Mouse (Mus musculus) lung, embryonic 15.5 days (tissue): ENCODE measurements around the gene Csnk1g2. TPM values are rescaled to one million over a fixed set of nuclear protein-coding genes. Genes with fewer than 3 reads are reported as not detected.
"Not testable (repeated sequence)": the region's sequence is repeated elsewhere in the genome, so short reads cannot be mapped to it uniquely, and the experiment has no call there.

ENCODE experiments used
- ATAC-seq: fragments of 200-750 bp; cut with Nextera tagmentation; 2 replicates; pipeline ENCODE4 v1.8.0; 2017; ENCODE audit warnings: moderate number of reproducible peaks, borderline replicate concordance; ENCODE audit not compliant: low FRiP score, low TSS enrichment; ENCODE audit errors: extremely low read depth
- H3K27ac ChIP-seq: fragments of 300-500 bp; sonication (generic); 2 replicates; pipeline ENCODE4 v1.5.1; 2015; ENCODE audit warnings: moderate library complexity, mild to moderate bottlenecking, inconsistent platforms
- H3K27me3 ChIP-seq: fragments of 300-500 bp; sonication (generic); 2 replicates; pipeline ENCODE4 v1.6.1; 2015; ENCODE audit warnings: inconsistent platforms
- H3K36me3 ChIP-seq: fragments of 300-500 bp; sonication (generic); 2 replicates; pipeline ENCODE4 v1.6.1; 2015; ENCODE audit warnings: inconsistent platforms
- H3K4me1 ChIP-seq: fragments of 300-500 bp; sonication (generic); 2 replicates; pipeline ENCODE4 v1.6.1; 2015; ENCODE audit warnings: inconsistent platforms
- H3K4me2 ChIP-seq: fragments of 300-500 bp; sonication (generic); 2 replicates; pipeline ENCODE4 v1.6.1; 2015; ENCODE audit warnings: inconsistent platforms, mild to moderate bottlenecking, moderate library complexity
- H3K4me3 ChIP-seq: fragments of 300-500 bp; sonication (generic); 2 replicates; pipeline ENCODE4 v1.5.1; 2015; ENCODE audit warnings: mild to moderate bottlenecking, inconsistent platforms
- H3K9ac ChIP-seq: fragments of 300-500 bp; sonication (generic); 2 replicates; pipeline ENCODE4 v1.6.1; 2015; ENCODE audit warnings: inconsistent platforms
- H3K9me3 ChIP-seq: fragments of 300-500 bp; sonication (generic); 2 replicates; pipeline ENCODE4 v1.6.1; 2016; ENCODE audit warnings: inconsistent platforms
- whole genome bisulfite sequencing: fragments of 180-500 bp; shearing (Covaris S2); methylation state at CpG from one replicate; pipeline ENCODE4 v1.1.7; 2015; 5-methylcytosine and 5-hydroxymethylcytosine counted together
- polyA plus RNA-seq: library from polyadenylated mRNA; unstranded; fragments of >200 nt; fragmentation: Nextera tagmentation; extraction: Ambion mirVana; gene quantifications from 2 replicates; pipeline ENCODE4 v1.2.1, GENCODE M21; 2015

Gene Csnk1g2
- polyA plus RNA-seq, 1 experiment from 2014 or later = 152 TPM

GRCm38 (mm10) chr10:80604001-80604509 is 18.6 kb upstream of the Csnk1g2 start:
- Histone ChIP-seq H3K9ac (no peak overlapping the region), H3K27ac (no peak overlapping the region), H3K36me3 (peaks cover 29% of the 10 kb centered on the region), H3K4me2 (peak overlapping the region; percentile 89), H3K27me3 (no peaks in the 10 kb centered on the region), H3K4me3 (peak overlapping the region; percentile 94; the same call in 1 of the 2 replicates), H3K9me3 (no peaks in the 10 kb centered on the region), H3K4me1 (peaks cover 19% of the 10 kb centered on the region)
- no peak for ATAC-seq
- 88% methylated on average over 7 of the region's 7 CpGs for WGBS

- peaks cover 19% of the 10 kb centered on the region for H3K4me1 ChIP-seq
- peaks cover 37% of the 10 kb centered on the region for H3K36me3 ChIP-seq
- no peaks in the 10 kb centered on the region for H3K27me3 ChIP-seq
- ATAC-seq = no peak
- no peak overlapping the region for H3K4me2 ChIP-seq
- no peak overlapping the region for H3K27ac ChIP-seq
- WGBS = 86% methylated on average over 2 of the region's 2 CpGs
- no peaks in the 10 kb centered on the region for H3K9me3 ChIP-seq
- no peak overlapping the region for H3K4me3 ChIP-seq
- no peak overlapping the region for H3K9ac ChIP-seq
Measured at GRCm38 (mm10) chr10:80604988-80605387, 17.6 kb upstream of the Csnk1g2 start.

DNA sequence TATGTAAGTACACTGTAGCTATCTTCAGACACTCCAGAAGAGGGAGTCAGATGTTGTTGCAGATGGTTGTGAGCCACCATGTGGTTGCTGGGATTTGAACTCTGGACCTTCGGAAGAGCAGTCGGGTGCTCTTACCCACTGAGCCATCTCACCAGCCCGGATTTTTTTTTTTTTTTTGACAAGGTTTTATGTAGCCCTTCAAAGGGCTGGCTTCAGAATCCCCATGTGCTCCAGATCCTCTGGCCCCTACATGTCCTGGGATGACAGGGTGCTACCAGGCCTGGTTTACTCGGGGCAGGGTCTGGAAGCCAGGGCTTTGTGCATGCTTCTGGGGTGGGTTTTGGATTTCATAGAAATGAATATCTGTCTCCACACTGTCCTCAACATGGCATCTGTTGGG is 16.9 kb upstream of the Csnk1g2 start, which contains the start of gene Gm49322:
Gene Gm49322 (plus strand): TSS at position 301 of the 400 bp plus-strand sequence.
- H3K27ac ChIP-seq, H3K9ac ChIP-seq, H3K4me3 ChIP-seq, H3K27me3 ChIP-seq, H3K9me3 ChIP-seq, ATAC-seq, H3K4me2 ChIP-seq: not testable (repeated sequence)
- Histone ChIP-seq H3K36me3 (peaks cover 43% of the 10 kb centered on the region), H3K4me1 (peaks cover 19% of the 10 kb centered on the region)
- WGBS = 61% methylated on average over 2 of the region's 4 CpGs

DNA sequence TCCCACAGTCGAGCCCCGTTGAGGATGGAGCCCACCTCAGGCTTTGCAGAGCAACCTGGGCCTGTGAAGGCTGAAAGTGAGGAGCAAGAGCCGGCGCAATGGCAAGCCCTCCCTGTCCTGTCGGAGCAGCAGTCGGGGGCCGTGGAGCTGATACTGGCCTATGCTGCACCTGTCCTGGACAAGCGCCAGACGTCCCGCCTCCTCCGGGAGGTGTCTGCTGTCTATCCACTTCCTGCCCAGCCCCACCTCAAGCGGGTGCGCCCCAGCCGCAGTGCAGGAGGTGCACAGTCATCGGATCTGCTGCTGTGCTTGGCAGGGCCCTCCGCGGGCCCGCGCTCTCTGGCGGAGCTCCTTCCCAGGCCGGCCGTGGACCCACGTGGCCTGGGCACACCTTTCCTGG is 16.3 kb upstream of the Csnk1g2 start:
- ATAC-seq = no peak
- Histone ChIP-seq H3K4me2 (no peak overlapping the region), H3K9ac (no peak overlapping the region), H3K4me3 (no peak overlapping the region), H3K27me3 (no peaks in the 10 kb centered on the region), H3K27ac (no peak overlapping the region), H3K9me3 (no peaks in the 10 kb centered on the region), H3K4me1 (peaks cover 19% of the 10 kb centered on the region), H3K36me3 (peaks cover 46% of the 10 kb centered on the region)
- 87% methylated on average over 23 of the region's 23 CpGs for WGBS

GRCm38 (mm10) chr10:80606737-80607350 is 15.8 kb upstream of the Csnk1g2 start:
- H3K9ac ChIP-seq = no peak overlapping the region
- H3K4me1 ChIP-seq = peaks cover 19% of the 10 kb centered on the region
- H3K4me2 ChIP-seq = no peak overlapping the region
- H3K4me3 ChIP-seq = no peak overlapping the region
- peaks cover 46% of the 10 kb centered on the region for H3K36me3 ChIP-seq
- H3K27ac ChIP-seq = no peak overlapping the region
- 96% methylated on average over 34 of the region's 34 CpGs for WGBS
- no peaks in the 10 kb centered on the region for H3K27me3 ChIP-seq
- ATAC-seq = no peak
- no peaks in the 10 kb centered on the region for H3K9me3 ChIP-seq

DNA sequence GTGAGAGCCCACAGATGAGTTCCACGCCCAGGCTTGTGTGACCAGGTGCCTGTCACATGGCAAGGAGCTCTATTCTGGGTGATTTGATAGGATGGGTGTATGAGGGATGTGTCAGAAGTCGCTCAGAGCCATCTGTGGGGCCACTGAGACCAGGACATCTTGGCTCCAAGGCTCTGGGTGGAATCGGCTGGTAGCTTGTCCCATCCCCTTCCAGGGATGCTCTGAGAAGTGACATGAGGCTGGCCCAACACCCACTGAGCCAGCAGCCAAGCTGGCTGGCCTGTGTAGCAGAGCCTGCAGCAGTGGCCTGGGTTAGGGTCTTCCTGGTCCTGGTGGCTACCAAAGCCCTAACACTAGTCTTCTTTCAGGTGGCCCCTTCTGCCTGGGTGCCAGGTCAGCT is 14.2 kb upstream of the Csnk1g2 start:
- peaks cover 11% of the 10 kb centered on the region for H3K4me1 ChIP-seq
- ATAC-seq = no peak
- H3K36me3 ChIP-seq = peaks cover 58% of the 10 kb centered on the region
- no peak overlapping the region for H3K4me3 ChIP-seq
- H3K27me3 ChIP-seq = no peaks in the 10 kb centered on the region
- no peak overlapping the region for H3K27ac ChIP-seq
- 0 out of 2 replicates have a peak overlapping the region, but pooled peaks have one; percentile 2 for H3K9ac ChIP-seq
- no peak overlapping the region for H3K4me2 ChIP-seq
- 80% methylated on average over 3 of the region's 3 CpGs for WGBS
- H3K9me3 ChIP-seq = no peaks in the 10 kb centered on the region

DNA sequence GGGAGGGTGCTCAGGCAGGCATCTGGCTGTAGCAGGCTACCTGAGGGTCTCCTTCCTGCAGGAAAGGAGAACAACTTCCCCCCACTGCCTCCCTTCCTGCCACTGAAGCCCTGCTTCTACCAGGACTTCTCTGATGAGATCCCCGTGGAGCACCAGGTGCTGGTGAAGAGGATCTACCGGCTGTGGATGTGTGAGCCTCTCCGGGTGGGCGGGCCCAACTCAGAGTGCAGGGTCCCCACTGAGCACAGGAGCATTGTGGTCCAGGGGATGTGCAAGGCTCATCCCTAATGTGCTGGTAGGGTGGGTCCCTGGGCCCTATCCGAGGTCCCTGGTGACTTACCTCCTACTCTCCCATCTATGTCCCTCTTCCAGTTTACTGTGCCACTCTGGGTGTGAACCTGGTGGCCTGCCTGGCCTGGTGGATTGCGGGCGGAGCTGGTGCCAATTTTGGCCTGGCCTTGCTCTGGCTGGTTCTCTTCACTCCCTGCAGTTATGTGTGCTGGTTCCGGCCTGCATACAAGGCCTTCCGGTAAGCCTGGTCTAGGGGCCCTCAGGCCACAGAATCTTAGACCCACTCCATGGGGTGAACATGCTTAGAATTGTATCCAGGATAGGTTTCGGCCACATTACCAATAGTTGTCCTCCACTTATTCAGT is 13.2 kb upstream of the Csnk1g2 start:
- WGBS = 87% methylated on average over 10 of the region's 10 CpGs
- no peak overlapping the region for H3K4me2 ChIP-seq
- H3K27ac ChIP-seq = no peak overlapping the region
- no peaks in the 10 kb centered on the region for H3K9me3 ChIP-seq
- no peak overlapping the region for H3K4me3 ChIP-seq
- no peak overlapping the region for H3K9ac ChIP-seq
- peaks cover 58% of the 10 kb centered on the region for H3K36me3 ChIP-seq
- ATAC-seq = no peak
- peaks cover 3% of the 10 kb centered on the region; the same call in 1 of the 2 replicates for H3K4me1 ChIP-seq
- H3K27me3 ChIP-seq = no peaks in the 10 kb centered on the region

DNA sequence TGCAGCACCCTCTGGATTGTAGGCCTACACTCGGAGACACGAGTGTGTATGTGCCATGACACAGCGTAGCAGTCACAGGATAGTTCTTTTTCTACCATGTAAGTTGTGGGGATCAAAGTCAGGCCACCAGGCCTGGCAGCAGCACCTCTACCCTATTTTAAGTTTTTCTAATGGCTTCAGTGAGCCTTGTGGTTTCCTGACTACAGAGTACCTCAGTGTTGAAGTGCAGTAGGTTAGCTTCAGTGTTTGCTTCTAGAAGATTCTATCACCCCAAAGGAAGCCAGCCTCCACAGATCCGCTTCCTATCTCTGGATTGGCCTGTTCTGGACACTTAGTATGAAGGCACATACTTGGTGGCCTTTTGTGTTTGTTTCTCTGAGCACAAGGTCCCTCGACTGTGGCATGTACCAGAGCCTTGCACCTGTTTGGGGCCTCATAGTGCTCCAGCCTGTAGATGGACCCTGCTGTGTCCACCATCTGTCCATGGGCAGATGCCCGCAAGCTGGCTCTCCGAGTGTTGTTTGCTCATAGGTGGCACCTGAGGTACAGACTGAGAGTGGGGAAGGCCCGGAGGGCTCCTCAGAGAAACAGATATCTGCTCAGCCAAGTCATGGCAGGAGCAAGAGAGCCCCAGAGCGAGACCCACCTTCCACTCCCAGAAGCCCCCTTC is 12.4 kb upstream of the Csnk1g2 start:
- Histone ChIP-seq H3K36me3 (peaks cover 67% of the 10 kb centered on the region), H3K4me3 (no peak overlapping the region), H3K27ac (no peak overlapping the region), H3K4me2 (no peak overlapping the region), H3K27me3 (no peaks in the 10 kb centered on the region), H3K4me1 (no peaks in the 10 kb centered on the region), H3K9ac (no peak overlapping the region; the same call in 1 of the 2 replicates), H3K9me3 (no peaks in the 10 kb centered on the region)
- ATAC-seq = no peak
- 85% methylated on average over 9 of the region's 9 CpGs for WGBS

GRCm38 (mm10) chr10:80611024-80611423 is 11.6 kb upstream of the Csnk1g2 start:
- no peaks in the 10 kb centered on the region for H3K4me1 ChIP-seq
- WGBS = 53% methylated on average over 4 of the region's 4 CpGs
- H3K36me3 ChIP-seq = peaks cover 71% of the 10 kb centered on the region
- no peak overlapping the region for H3K27ac ChIP-seq
- H3K4me2 ChIP-seq = no peak overlapping the region
- H3K27me3 ChIP-seq = no peaks in the 10 kb centered on the region
- no peak overlapping the region for H3K4me3 ChIP-seq
- H3K9me3 ChIP-seq = no peaks in the 10 kb centered on the region
- no peak overlapping the region for H3K9ac ChIP-seq
- no peak for ATAC-seq

- no peak for ATAC-seq
- no peak overlapping the region for H3K4me2 ChIP-seq
- no peaks in the 10 kb centered on the region for H3K9me3 ChIP-seq
- H3K27ac ChIP-seq = no peak overlapping the region
- no peak overlapping the region for H3K9ac ChIP-seq
- H3K36me3 ChIP-seq = peaks cover 63% of the 10 kb centered on the region
- no peak overlapping the region for H3K4me3 ChIP-seq
- no peaks in the 10 kb centered on the region for H3K27me3 ChIP-seq
- H3K4me1 ChIP-seq = no peaks in the 10 kb centered on the region
- WGBS = 93% methylated on average over 3 of the region's 3 CpGs
Measured at GRCm38 (mm10) chr10:80611905-80612304, 10.7 kb upstream of the Csnk1g2 start.

- no peak overlapping the region for H3K4me3 ChIP-seq
- WGBS = 82% methylated on average over 3 of the region's 3 CpGs
- no peaks in the 10 kb centered on the region for H3K27me3 ChIP-seq
- no peak overlapping the region for H3K9ac ChIP-seq
- ATAC-seq = no peak
- peaks cover 44% of the 10 kb centered on the region for H3K36me3 ChIP-seq
- no peaks in the 10 kb centered on the region for H3K4me1 ChIP-seq
- H3K9me3 ChIP-seq = no peaks in the 10 kb centered on the region
- no peak overlapping the region for H3K4me2 ChIP-seq
- no peak overlapping the region for H3K27ac ChIP-seq
Measured at GRCm38 (mm10) chr10:80613821-80614220, 8.8 kb upstream of the Csnk1g2 start.

DNA sequence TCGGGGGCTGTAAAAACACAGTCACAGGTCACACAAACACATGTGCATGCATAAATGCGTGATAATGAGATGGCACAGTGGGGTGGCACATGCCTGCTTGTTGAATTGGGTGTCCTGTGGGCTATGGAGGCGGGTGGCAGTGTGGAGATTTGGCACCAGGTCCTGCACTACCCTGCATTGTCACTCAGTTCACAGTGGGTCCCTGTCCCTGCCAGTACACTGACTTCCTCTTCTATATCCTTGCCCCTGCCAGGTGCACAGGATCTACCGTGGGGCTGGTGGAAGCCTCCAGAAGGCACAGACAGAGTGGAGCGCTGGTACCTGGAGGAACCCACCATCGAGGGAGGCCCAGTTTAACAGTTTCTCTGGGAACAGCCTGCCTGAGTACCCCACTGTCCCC is 8.3 kb upstream of the Csnk1g2 start:
- Histone ChIP-seq H3K27ac (no peak overlapping the region), H3K27me3 (no peaks in the 10 kb centered on the region), H3K4me1 (no peaks in the 10 kb centered on the region), H3K9me3 (no peaks in the 10 kb centered on the region), H3K9ac (no peak overlapping the region), H3K4me2 (no peak overlapping the region), H3K4me3 (no peak overlapping the region), H3K36me3 (peaks cover 39% of the 10 kb centered on the region)
- WGBS = 91% methylated on average over 6 of the region's 6 CpGs
- no peak for ATAC-seq
